Mouse (Mus musculus) C2C12 (cell line): ENCODE data around the gene Tmem255a.

Experiments used
- CTCF ChIP-seq: IDR thresholded peaks from one replicate; pipeline ENCODE4 v1.5.1; 2011; ENCODE audit not compliant: control insufficient read depth, insufficient read depth, insufficient read length
- MYOD1 ChIP-seq: IDR thresholded peaks from one replicate; pipeline ENCODE4 v1.6.1; 2011; ENCODE audit warnings: low read depth; ENCODE audit not compliant: control insufficient read depth, insufficient read length
- MYOG ChIP-seq: IDR thresholded peaks from one replicate; pipeline ENCODE4 v1.6.1; 2011; ENCODE audit not compliant: control insufficient read depth, insufficient read length; ENCODE audit errors: extremely low read depth
- USF1 ChIP-seq: IDR thresholded peaks from one replicate; pipeline ENCODE4 v1.6.1; 2011; ENCODE audit warnings: low read depth, mild to moderate bottlenecking, control low read depth, moderate library complexity

DNA sequence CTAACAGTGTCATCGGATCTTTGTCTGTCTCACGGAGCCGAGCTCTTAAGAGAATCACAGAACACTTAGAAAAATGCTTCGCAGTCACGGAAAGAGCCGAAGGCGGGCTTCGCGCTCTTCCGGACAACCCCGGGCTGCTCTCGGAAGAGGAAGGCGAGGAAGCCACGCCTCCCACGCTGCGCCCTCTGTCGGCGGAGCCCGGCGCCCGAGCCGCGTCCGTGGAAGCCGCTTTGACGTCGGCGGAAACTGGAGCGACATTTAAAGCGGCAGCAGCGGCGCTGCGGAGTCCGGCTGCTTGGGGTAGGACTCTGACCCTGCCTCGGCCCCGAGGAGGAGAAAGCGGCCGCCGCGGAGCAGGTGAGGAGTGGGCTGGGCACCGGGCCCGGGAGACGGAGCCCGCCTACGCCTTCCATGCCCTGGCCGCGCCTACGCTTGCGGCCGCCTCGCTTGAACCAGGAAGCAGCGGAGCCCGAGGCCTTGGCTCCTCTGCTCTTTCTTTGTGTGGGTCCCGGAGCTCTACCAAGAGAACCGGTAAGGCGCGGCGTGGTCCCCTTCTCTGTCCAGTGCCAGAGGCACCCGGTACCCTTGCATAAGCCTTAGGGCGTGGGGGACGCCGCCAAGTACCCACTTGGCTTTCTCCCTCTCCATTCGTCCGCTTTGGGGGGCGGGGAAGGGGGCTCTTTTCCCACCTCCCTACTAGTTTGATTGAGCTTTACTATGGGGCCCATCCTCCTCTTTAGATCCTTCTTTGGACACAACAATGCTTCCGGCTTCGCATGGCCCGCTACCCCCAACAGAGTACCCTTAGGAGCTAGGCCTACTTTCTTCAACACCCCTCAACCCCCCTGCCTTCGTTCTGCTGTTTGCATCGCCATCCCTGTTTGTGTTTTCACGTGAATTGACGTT, 62.4 kb downstream of the Tmem255a start, which contains the start of gene Zbtb33:
- TF ChIP-seq CTCF, result peak; percentile 83
- no peak for TF ChIP-seq USF1
- no peak for TF ChIP-seq MYOD1
- TF ChIP-seq MYOG, result no peak
